Mouse (Mus musculus) bone marrow, adult 2 months (tissue): ENCODE results near the gene Pebp1.

ENCODE experiments used
- CTCF ChIP-seq: fragments of 200-500 bp; IDR thresholded peaks from 2 replicates; pipeline ENCODE4 v1.5.1; 2011; ENCODE audit warnings: low read length, control low read depth; ENCODE audit not compliant: control insufficient read depth, insufficient read depth
- POLR2A ChIP-seq: fragments of 200-500 bp; IDR thresholded peaks from 2 replicates; pipeline ENCODE4 v1.6.1; 2011; ENCODE audit warnings: low read depth, mild to moderate bottlenecking, control low read depth, low read length, borderline replicate concordance; ENCODE audit not compliant: control insufficient read depth

DNA sequence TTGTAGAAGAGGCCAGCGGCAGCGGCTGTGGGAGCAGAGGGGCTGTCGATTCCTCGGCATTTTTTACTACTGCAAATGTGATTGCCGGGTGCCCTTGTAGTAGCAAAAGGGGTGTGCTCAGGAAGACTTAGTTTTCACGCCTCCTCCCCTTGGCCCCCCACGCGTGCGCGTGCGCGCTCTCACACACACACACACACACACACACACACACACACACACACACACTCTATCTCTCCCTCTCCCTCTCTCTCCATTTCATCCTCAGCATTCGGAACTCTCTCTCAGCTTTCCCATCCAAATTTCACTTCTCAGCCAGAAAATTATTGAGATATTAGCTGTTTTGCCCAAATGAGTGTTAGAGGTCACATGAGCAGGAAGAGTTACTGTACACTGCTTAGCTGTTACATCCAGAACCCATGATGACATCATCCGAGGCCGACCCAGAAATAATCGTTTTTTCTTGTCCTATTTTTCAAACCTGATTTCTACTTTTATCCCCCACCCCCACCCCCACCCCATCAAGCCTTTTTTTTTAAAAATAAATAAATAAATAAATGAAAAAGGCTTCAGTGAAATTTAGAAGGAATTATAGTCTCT, 45.4 kb downstream of the Pebp1 start:
- no peak for TF ChIP-seq CTCF
- no peak for TF ChIP-seq POLR2A
